Mouse (Mus musculus) C2C12 (cell line): Measurements from ENCODE around the gene Rhd. TPM values are rescaled to one million over a fixed set of nuclear protein-coding genes. Genes with fewer than 3 reads are reported as not detected.

Experiments used
- H3K27me3 ChIP-seq: one replicate; pipeline ENCODE4 v1.6.1; 2011; ENCODE audit not compliant: control insufficient read depth, insufficient read depth, insufficient read length
- H3K36me3 ChIP-seq: one replicate; pipeline ENCODE4 v1.6.1; 2011; ENCODE audit not compliant: control insufficient read depth, insufficient read depth
- H3K4me3 ChIP-seq: one replicate; pipeline ENCODE4 v1.5.1; 2011; ENCODE audit warnings: mild to moderate bottlenecking, control low read depth; ENCODE audit not compliant: poor library complexity, insufficient read depth, severe bottlenecking
- H3K79me2 ChIP-seq: one replicate; pipeline ENCODE4 v1.6.1; 2011; ENCODE audit not compliant: control insufficient read depth, insufficient read depth
- H3K79me3 ChIP-seq: one replicate; pipeline ENCODE4 v1.6.1; 2011; ENCODE audit warnings: low read depth, control low read depth
- H3ac ChIP-seq: one replicate; pipeline ENCODE3; 2011; ENCODE audit warnings: low read depth; ENCODE audit not compliant: control insufficient read depth, insufficient read length
- CEBPB ChIP-seq: IDR thresholded peaks from one replicate; pipeline ENCODE4 v1.6.1; 2011; ENCODE audit warnings: low read depth, mild to moderate bottlenecking, control low read depth, moderate library complexity
- CTCF ChIP-seq: IDR thresholded peaks from one replicate; pipeline ENCODE4 v1.5.1; 2011; ENCODE audit not compliant: control insufficient read depth, insufficient read depth, insufficient read length
- FOSL1 ChIP-seq: IDR thresholded peaks from one replicate; pipeline ENCODE4 v1.8.0; 2011; ENCODE audit warnings: mild to moderate bottlenecking, low read length; ENCODE audit not compliant: poor library complexity, insufficient read depth, severe bottlenecking
- MAX ChIP-seq: IDR thresholded peaks from one replicate; pipeline ENCODE4 v1.6.1; 2011; ENCODE audit warnings: mild to moderate bottlenecking, control low read depth
- MYOD1 ChIP-seq: IDR thresholded peaks from one replicate; pipeline ENCODE4 v1.6.1; 2011; ENCODE audit warnings: low read depth; ENCODE audit not compliant: control insufficient read depth, insufficient read length
- MYOG ChIP-seq: IDR thresholded peaks from one replicate; pipeline ENCODE4 v1.6.1; 2011; ENCODE audit not compliant: control insufficient read depth, insufficient read length; ENCODE audit errors: extremely low read depth
- USF1 ChIP-seq: IDR thresholded peaks from one replicate; pipeline ENCODE4 v1.6.1; 2011; ENCODE audit warnings: low read depth, mild to moderate bottlenecking, control low read depth, moderate library complexity
- polyA plus RNA-seq: library from polyadenylated mRNA; unstranded; fragments of >200 nt; fragmentation: generic; extraction: Trizol; gene quantifications from one replicate; pipeline ENCODE4 v1.2.1, GENCODE M21; 2012; ENCODE audit warnings: missing spikeins

Rhd gene
- polyA plus RNA-seq, 1 experiment, result 0.14 TPM

DNA sequence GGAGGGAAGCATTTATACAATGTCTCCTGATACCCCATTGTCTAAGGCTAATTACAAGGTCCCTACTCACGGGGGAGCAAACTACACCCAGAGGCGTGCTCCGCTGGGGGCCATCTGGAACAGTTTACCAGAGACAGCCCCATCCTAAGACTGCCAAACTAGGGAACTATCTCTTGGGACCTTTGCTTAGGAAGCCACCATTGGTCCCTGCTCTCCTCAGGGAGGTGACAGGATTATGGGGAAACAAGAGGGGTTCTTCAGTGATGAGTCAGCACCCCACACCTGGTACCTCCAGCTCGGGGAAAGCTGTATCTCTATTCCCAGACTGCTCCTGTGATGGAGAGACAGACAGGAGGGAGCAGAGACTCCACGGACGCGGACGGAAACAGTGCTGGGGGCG, 4.2 kb downstream of the Rhd start:
- no peaks in the 10 kb centered on the region for H3K79me2 ChIP-seq
- no peak overlapping the region for H3K4me3 ChIP-seq
- H3ac ChIP-seq, result no peak overlapping the region
- peaks cover 30% of the 10 kb centered on the region for H3K27me3 ChIP-seq
- no peaks in the 10 kb centered on the region for H3K79me3 ChIP-seq
- no peaks in the 10 kb centered on the region for H3K36me3 ChIP-seq
- no peak for TF ChIP-seq MYOD1
- TF ChIP-seq CTCF, result no peak
- no peak for TF ChIP-seq CEBPB
- TF ChIP-seq FOSL1, result no peak
- TF ChIP-seq USF1, result no peak
- no peak for TF ChIP-seq MYOG
- no peak for TF ChIP-seq MAX

DNA sequence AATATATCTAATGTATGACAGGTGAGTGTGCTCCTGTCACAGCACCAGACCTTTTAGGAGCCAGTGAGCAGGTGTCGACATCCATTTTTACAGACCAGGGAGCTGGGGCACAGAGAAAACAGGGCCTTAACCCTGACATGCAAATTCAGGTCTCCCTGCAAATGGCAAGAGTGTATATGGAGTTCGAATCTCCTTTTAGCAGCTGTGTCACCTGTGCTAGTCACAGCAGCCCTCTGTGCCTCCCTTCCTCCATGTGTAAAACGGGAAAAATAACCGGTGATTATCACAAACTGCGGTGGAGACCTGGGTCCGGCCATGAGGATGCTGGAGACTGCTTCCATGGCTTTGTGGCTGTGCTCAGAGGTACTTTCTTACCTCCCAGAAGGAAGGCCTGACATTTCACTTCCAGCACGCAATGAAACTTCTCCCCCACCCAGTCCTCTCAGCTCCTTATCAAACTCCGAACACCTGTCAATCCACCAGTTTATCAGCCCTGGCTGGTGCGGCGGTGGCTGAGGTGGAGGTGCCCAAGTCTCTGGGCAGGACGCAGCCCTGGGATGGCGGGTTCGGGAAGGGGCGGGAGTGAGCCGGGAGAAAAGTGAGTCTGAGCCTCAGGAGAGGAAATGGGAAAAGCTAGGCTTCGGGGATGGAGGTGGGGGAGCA, 4.9 kb downstream of the Rhd start:
- no peak overlapping the region for H3K4me3 ChIP-seq

DNA sequence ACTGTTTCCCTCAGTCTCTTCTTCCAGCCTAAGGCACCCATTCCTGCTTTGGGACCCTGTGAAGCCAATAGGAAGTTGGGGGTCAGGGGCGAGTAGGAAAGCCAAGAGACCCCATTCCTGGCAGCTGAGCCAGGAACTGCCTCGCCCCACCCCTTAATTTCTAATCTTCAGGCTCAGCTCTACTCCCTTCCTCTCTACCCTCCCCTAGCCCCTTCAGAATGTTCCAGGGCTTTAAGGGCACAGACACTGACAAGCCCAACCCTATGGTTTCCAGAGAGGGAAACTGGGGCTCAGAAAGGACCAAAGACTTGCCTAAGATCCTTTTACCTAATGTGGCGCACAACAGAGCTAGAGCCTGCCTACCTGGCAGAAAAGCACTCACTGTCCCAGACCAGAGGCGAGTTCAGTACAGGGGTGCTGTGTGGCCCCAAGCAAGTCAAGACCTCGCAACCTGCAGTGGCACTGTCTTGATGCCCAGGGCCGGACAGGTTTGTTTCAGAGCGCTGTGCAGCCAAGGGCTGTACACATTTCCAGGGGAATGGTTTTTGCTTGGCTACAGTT, 5.6 kb downstream of the Rhd start:
- TF ChIP-seq USF1 (no peak), MYOG (no peak), FOSL1 (no peak), MYOD1 (no peak), CTCF (no peak), CEBPB (no peak), MAX (no peak)
- no peaks in the 10 kb centered on the region for H3K79me2 ChIP-seq
- no peak overlapping the region for H3K4me3 ChIP-seq
- H3ac ChIP-seq, result no peak overlapping the region
- no peaks in the 10 kb centered on the region for H3K36me3 ChIP-seq
- H3K79me3 ChIP-seq, result no peaks in the 10 kb centered on the region
- H3K27me3 ChIP-seq, result peaks cover 24% of the 10 kb centered on the region

More for the DNA sequence above, 4.9 kb downstream of the Rhd start:
- TF ChIP-seq USF1, result no peak
- TF ChIP-seq CEBPB, result no peak
- Histone ChIP-seq H3K79me3 (no peaks in the 10 kb centered on the region), H3K36me3 (no peaks in the 10 kb centered on the region), H3ac (no peak overlapping the region), H3K27me3 (peaks cover 28% of the 10 kb centered on the region), H3K79me2 (no peaks in the 10 kb centered on the region)

DNA sequence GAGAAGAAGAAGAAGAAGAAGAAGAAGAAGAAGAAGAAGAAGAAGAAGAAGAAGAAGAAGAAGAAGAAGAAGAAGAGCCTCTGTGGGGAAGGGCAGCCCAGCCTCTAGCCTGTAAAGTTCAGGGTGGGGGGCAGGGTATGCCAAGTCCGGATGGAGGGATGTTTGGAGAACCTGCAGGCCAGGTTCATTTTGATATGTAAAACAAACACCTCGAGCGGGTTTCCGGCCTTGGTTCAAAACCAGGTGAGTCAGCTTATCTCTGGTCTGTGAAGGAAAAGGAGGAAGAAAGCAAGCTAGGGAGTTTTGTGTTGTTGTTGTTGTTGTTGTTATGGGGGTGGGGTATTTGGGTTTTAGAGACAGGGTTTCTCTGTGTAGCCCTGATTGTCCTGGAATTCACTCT, 7.1 kb downstream of the Rhd start:
- Histone ChIP-seq H3K27me3 (peaks cover 17% of the 10 kb centered on the region), H3K79me3 (no peaks in the 10 kb centered on the region)

DNA sequence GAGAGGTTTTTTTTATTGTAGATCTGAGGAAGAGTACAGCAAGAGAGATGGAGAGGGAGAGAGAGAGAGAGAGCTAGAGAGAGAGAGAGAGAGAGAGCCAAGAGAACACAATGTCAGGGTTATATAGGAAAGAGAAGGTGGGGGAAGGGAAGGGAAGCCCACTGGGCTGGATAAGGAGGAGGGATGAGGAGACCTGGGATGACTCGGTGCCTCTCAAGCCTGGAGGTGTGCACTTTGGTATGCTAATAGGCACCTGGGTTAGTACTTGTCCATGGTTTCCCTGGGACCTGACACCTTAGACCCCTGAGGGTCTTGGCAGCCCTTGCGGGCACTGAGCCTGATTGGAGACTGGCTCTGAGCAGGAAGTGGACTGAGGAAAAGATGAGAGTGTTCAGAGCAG, 7.6 kb downstream of the Rhd start:
- H3K4me3 ChIP-seq, result no peak overlapping the region
- H3K79me2 ChIP-seq, result no peaks in the 10 kb centered on the region
- H3K79me3 ChIP-seq, result no peaks in the 10 kb centered on the region
- TF ChIP-seq CEBPB (no peak), MYOG (no peak), USF1 (no peak), MAX (no peak), FOSL1 (no peak), CTCF (no peak), MYOD1 (no peak)
- peaks cover 17% of the 10 kb centered on the region for H3K27me3 ChIP-seq
- no peak overlapping the region for H3ac ChIP-seq
- no peaks in the 10 kb centered on the region for H3K36me3 ChIP-seq

More for the DNA sequence above, 7.1 kb downstream of the Rhd start:
- no peak overlapping the region for H3ac ChIP-seq
- TF ChIP-seq FOSL1 (no peak), CEBPB (no peak), USF1 (no peak), MYOG (no peak), MYOD1 (no peak), CTCF (no peak), MAX (no peak)
- no peaks in the 10 kb centered on the region for H3K79me2 ChIP-seq
- no peak overlapping the region for H3K4me3 ChIP-seq
- no peaks in the 10 kb centered on the region for H3K36me3 ChIP-seq

DNA sequence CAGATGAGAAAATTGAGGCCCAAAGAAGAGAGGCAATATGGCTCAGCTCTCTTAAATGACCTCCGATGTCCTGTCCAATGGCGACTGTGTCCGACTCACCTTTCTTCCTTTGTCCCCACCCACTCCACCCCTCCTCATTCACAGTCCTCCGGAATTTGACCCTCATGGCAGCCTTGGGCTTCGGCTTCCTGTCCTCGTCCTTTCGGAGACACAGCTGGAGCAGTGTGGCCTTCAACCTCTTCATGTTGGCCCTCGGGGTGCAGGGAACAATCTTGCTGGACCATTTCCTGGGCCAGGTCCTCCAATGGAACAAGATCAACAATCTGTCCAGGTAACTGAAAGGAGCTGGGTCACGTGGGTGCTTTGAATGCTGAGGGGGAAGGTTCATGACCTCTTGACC, 11.8 kb downstream of the Rhd start:
- H3K4me3 ChIP-seq, result no peak overlapping the region
- no peak overlapping the region for H3ac ChIP-seq
- H3K79me2 ChIP-seq, result no peaks in the 10 kb centered on the region
- no peaks in the 10 kb centered on the region for H3K36me3 ChIP-seq
- H3K27me3 ChIP-seq, result no peaks in the 10 kb centered on the region
- H3K79me3 ChIP-seq, result no peaks in the 10 kb centered on the region
- no peak for TF ChIP-seq MYOD1
- no peak for TF ChIP-seq FOSL1
